Mouse (Mus musculus) heart, embryonic 11.5 days (tissue): ENCODE results near the gene Mrtfb. TPM values are rescaled to one million over a fixed set of nuclear protein-coding genes. Genes with fewer than 3 reads are reported as not detected.

Source experiments
- ATAC-seq: fragments of 200-750 bp; cut with Nextera tagmentation; replicated peaks from 2 replicates; pipeline ENCODE4 v1.8.0; 2017; ENCODE audit warnings: moderate library complexity; ENCODE audit not compliant: insufficient number of reproducible peaks, low FRiP score, low TSS enrichment
- H3K27ac ChIP-seq: fragments of 300-500 bp; sonication (generic); 2 replicates; pipeline ENCODE4 v1.5.1; 2014; ENCODE audit warnings: mild to moderate bottlenecking, low read depth, low read length
- H3K27me3 ChIP-seq: fragments of 300-500 bp; sonication (generic); 2 replicates; pipeline ENCODE4 v1.6.1; 2014; ENCODE audit warnings: mild to moderate bottlenecking, low read length, mixed read lengths; ENCODE audit not compliant: control insufficient read depth, insufficient read depth
- H3K36me3 ChIP-seq: fragments of 300-500 bp; sonication (generic); 2 replicates; pipeline ENCODE4 v1.6.1; 2014; ENCODE audit warnings: mild to moderate bottlenecking, low read length, moderate library complexity, mixed read lengths; ENCODE audit not compliant: control insufficient read depth, insufficient read depth
- H3K4me1 ChIP-seq: fragments of 300-500 bp; sonication (generic); 2 replicates; pipeline ENCODE4 v1.6.1; 2014; ENCODE audit warnings: low read length; ENCODE audit not compliant: control insufficient read depth, insufficient read depth
- H3K4me2 ChIP-seq: fragments of 300-500 bp; sonication (generic); 2 replicates; pipeline ENCODE4 v1.6.1; 2014; ENCODE audit warnings: mild to moderate bottlenecking, moderate library complexity
- H3K4me3 ChIP-seq: fragments of 300-500 bp; sonication (generic); 2 replicates; pipeline ENCODE4 v1.5.1; 2014; ENCODE audit warnings: low read depth, low read length
- H3K9ac ChIP-seq: fragments of 300-500 bp; sonication (generic); 2 replicates; pipeline ENCODE4 v1.6.1; 2014; ENCODE audit warnings: mild to moderate bottlenecking, low read depth, low read length, moderate library complexity
- H3K9me3 ChIP-seq: fragments of 300-500 bp; sonication (generic); replicated peaks from 2 replicates; pipeline ENCODE4 v1.6.1; 2016; ENCODE audit warnings: low read length; ENCODE audit not compliant: control insufficient read depth
- WGBS: fragments of 180-500 bp; shearing (Covaris S2); extraction: QIAGEN DNeasy Blood & Tissue Kit; methylation state at CpG from one replicate; pipeline ENCODE4 v1.1.7; 2014; ENCODE audit not compliant: insufficient replicate concordance; 5-methylcytosine and 5-hydroxymethylcytosine counted together
- polyA plus RNA-seq: library from polyadenylated mRNA; unstranded; fragments of >200 nt; fragmentation: Nextera tagmentation; extraction: Ambion mirVana; gene quantifications from 2 replicates; pipeline ENCODE4 v1.2.1, GENCODE M21; 2014

The Mrtfb gene
- polyA plus RNA-seq: 17.9 and 20.2 TPM in 2 replicates

- under 1% methylated on average over 49 of the region's 56 CpGs for WGBS
These were observed at the start of gene Mrtfb for GRCm38 (mm10) chr16:13255855-13256635. Gene Mrtfb (plus strand): TSS chr16:13256481.

GRCm38 (mm10) chr16:13207649-13208048 lies 48.6 kb upstream of the Mrtfb start:
- Histone ChIP-seq H3K4me2 (no peak overlapping the region), H3K4me1 (0 out of 2 replicates have a peak, but pooled peaks cover 2% of the 10 kb centered on the region), H3K9me3 (no peaks in the 10 kb centered on the region), H3K27ac (no peak overlapping the region), H3K9ac (no peak overlapping the region), H3K27me3 (no peaks in the 10 kb centered on the region), H3K36me3 (no peaks in the 10 kb centered on the region), H3K4me3 (no peak overlapping the region)
- no peak for ATAC-seq
- WGBS: 61% methylated on average over 5 of the region's 5 CpGs

More at GRCm38 (mm10) chr16:13255855-13256635, at the start of gene Mrtfb:
- no peaks in the 10 kb centered on the region for H3K9me3 ChIP-seq
- peak within 1 kb of the TSS; percentile 87 for H3K4me3 ChIP-seq
- H3K4me1 ChIP-seq: peaks cover 14% of the 10 kb centered on the region
- no peaks in the 10 kb centered on the region for H3K27me3 ChIP-seq
- ATAC-seq: peak; percentile 86
- peak within 1 kb of the TSS; percentile 93 for H3K9ac ChIP-seq
- no peaks in the 10 kb centered on the region for H3K36me3 ChIP-seq
- H3K4me2 ChIP-seq: peak within 1 kb of the TSS; percentile 87
- H3K27ac ChIP-seq: peak within 1 kb of the TSS; percentile 79

- no peak overlapping the region for H3K4me2 ChIP-seq
- 37% methylated on average over 3 of the region's 3 CpGs for WGBS
- H3K36me3 ChIP-seq: no peaks in the 10 kb centered on the region
- ATAC-seq: no peak
- 0 out of 2 replicates have a peak, but pooled peaks cover 2% of the 10 kb centered on the region for H3K4me1 ChIP-seq
- H3K4me3 ChIP-seq: no peak overlapping the region
- H3K9me3 ChIP-seq: no peaks in the 10 kb centered on the region
- no peak overlapping the region for H3K9ac ChIP-seq
- H3K27me3 ChIP-seq: no peaks in the 10 kb centered on the region
- H3K27ac ChIP-seq: no peak overlapping the region
These were observed 48.2 kb upstream of the Mrtfb start for GRCm38 (mm10) chr16:13208087-13208486.

- H3K4me1 ChIP-seq: peaks cover 7% of the 10 kb centered on the region; the same call in 1 of the 2 replicates
- H3K9ac ChIP-seq: no peak overlapping the region
- H3K9me3 ChIP-seq: no peaks in the 10 kb centered on the region
- WGBS: 72% methylated on average over 4 of the region's 4 CpGs
- no peak overlapping the region for H3K4me2 ChIP-seq
- H3K27me3 ChIP-seq: no peaks in the 10 kb centered on the region
- no peak overlapping the region for H3K27ac ChIP-seq
- no peak for ATAC-seq
- no peaks in the 10 kb centered on the region for H3K36me3 ChIP-seq
- H3K4me3 ChIP-seq: no peak overlapping the region
These were observed 43.5 kb upstream of the Mrtfb start for GRCm38 (mm10) chr16:13212781-13213180.

GRCm38 (mm10) chr16:13216116-13216952 lies 39.9 kb upstream of the Mrtfb start:
- no peak overlapping the region for H3K4me3 ChIP-seq
- ATAC-seq: no peak
- WGBS: 47% methylated on average over 5 of the region's 5 CpGs

GRCm38 (mm10) chr16:13217951-13218350 lies 38.3 kb upstream of the Mrtfb start:
- peaks cover 7% of the 10 kb centered on the region; the same call in 1 of the 2 replicates for H3K4me1 ChIP-seq
- H3K9ac ChIP-seq: no peak overlapping the region
- no peaks in the 10 kb centered on the region for H3K9me3 ChIP-seq
- no peak overlapping the region for H3K4me2 ChIP-seq
- ATAC-seq: no peak
- WGBS: 80% methylated on average over 8 of the region's 8 CpGs
- H3K27ac ChIP-seq: no peak overlapping the region
- no peaks in the 10 kb centered on the region for H3K27me3 ChIP-seq
- H3K36me3 ChIP-seq: no peaks in the 10 kb centered on the region
- H3K4me3 ChIP-seq: no peak overlapping the region

More at GRCm38 (mm10) chr16:13216116-13216952, 39.9 kb upstream of the Mrtfb start:
- no peaks in the 10 kb centered on the region for H3K9me3 ChIP-seq
- H3K36me3 ChIP-seq: no peaks in the 10 kb centered on the region
- no peaks in the 10 kb centered on the region for H3K27me3 ChIP-seq
- H3K9ac ChIP-seq: no peak overlapping the region
- peaks cover 7% of the 10 kb centered on the region; the same call in 1 of the 2 replicates for H3K4me1 ChIP-seq
- H3K4me2 ChIP-seq: no peak overlapping the region
- H3K27ac ChIP-seq: 0 out of 2 replicates have a peak overlapping the region, but pooled peaks have one; percentile 1

GRCm38 (mm10) chr16:13221475-13221874 lies 34.8 kb upstream of the Mrtfb start:
- Histone ChIP-seq H3K4me2 (no peak overlapping the region), H3K9ac (no peak overlapping the region), H3K36me3 (no peaks in the 10 kb centered on the region), H3K4me1 (peaks cover 2% of the 10 kb centered on the region; the same call in 1 of the 2 replicates), H3K27ac (no peak overlapping the region), H3K27me3 (no peaks in the 10 kb centered on the region), H3K4me3 (no peak overlapping the region), H3K9me3 (no peaks in the 10 kb centered on the region)
- WGBS: 65% methylated on average over 1 of the region's 1 CpGs
- no peak for ATAC-seq

GRCm38 (mm10) chr16:13232043-13232442 lies 24.2 kb upstream of the Mrtfb start:
- no peak overlapping the region for H3K4me2 ChIP-seq
- H3K27me3 ChIP-seq: no peaks in the 10 kb centered on the region
- H3K4me1 ChIP-seq: peaks cover 5% of the 10 kb centered on the region; the same call in 1 of the 2 replicates
- H3K9ac ChIP-seq: no peak overlapping the region
- 82% methylated on average over 7 of the region's 7 CpGs for WGBS
- H3K27ac ChIP-seq: no peak overlapping the region
- H3K4me3 ChIP-seq: no peak overlapping the region
- H3K36me3 ChIP-seq: no peaks in the 10 kb centered on the region
- ATAC-seq: no peak
- no peaks in the 10 kb centered on the region for H3K9me3 ChIP-seq
